Comparison of ENCODE assay signal across 9 mouse cellular contexts in the genomic region with DNA sequence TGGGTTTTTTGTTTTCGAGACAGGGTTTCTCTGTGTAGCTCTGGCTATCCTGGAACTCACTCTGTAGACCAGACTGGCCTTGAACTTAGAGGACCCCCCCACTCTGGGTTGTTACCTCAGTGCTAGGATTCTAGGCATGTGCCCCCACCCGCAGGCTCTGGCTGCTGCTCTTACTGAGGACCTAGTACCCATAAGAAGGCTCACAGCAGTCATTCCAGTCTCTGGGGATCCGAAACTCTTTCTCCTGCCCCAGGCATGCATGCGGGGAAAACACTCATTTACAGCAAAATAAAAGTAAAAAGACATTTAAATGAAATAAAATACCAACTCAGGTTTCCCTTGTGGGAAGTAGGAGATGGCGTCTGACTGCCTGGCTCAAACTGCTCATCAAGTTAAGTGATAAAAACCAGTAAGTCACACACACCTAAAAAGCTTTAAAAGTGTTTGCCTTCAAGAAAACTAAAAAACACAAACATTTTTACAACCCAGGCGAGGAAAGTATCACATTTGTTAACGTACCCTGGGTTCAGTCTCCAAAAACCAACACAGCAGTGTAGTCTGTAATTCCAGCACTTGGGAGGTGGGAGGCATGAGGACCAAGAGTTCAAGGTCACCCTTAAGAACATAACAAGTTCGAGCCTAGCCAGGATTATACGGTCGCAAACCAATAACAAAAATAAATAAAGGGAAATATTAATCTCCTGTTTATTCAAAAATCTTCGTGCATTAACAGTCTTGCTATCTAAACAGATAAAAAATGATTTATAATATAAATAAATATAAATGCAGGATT. TPM values are rescaled to one million over a fixed set of nuclear protein-coding genes. Genes with fewer than 3 reads are reported as not detected.
DNase-seq lines count a peak whose midpoint lies in the region; ATAC-seq and TF ChIP-seq lines count a peak whose summit lies in the region.
"Had no signal": no experiment of that assay in that cellular context is flagged by ENCODE, and none has a peak within 500 bp of the region (broad histone marks: within the 10 kb centered on the region; RNA-seq: fewer than 3 reads in every experiment).

No protein-coding gene starts in this region.

- no peak for TF ChIP-seq RAD21 in MEL (IDR thresholded peaks at IDR 0.05; ENCODE audit: low read depth, low read length)

- ATAC-seq in heart, embryonic 16.5 days (replicated peaks; ENCODE audit: extremely low read depth, insufficient read depth, low FRiP score) = no peak
- ATAC-seq in hindbrain, embryonic 11.5 days (ENCODE audit: low FRiP score) = no peak
- ATAC-seq in frontal cortex, adult (ENCODE audit: low TSS enrichment) = no peak

- no peak for DNase-seq in heart, postnatal 36 days
- DNase-seq in MEL (ENCODE audit: low read depth, low spot score) = no peak
- no peak for DNase-seq in hindbrain, embryonic 11.5 days (ENCODE audit: low spot score)
- DNase-seq in midbrain, embryonic 10.5 days (ENCODE audit: low spot score) = no peak
- no peak for DNase-seq in testis, postnatal 14 days (ENCODE audit: low spot score)
- DNase-seq in left cerebral cortex, postnatal 25 days (ENCODE audit: low spot score in 2 of 2) = no peak
- DNase-seq: thymus, adult 18-20 months had no signal

- no peak for TF ChIP-seq CTCF in MEL (IDR thresholded peaks at IDR 0.05 in 2 of 3, conservative IDR thresholded peaks at IDR 0.05 in 1 of 3; ENCODE audit: control insufficient read depth in 1 of 3, insufficient read depth in 1 of 3, low read depth in 2 of 3, low read length in 3 of 3, poor library complexity in 1 of 3, severe bottlenecking in 1 of 3)

- no peaks in the 10 kb centered on the region for H3K27me3 ChIP-seq in heart, embryonic 16.5 days (ENCODE audit: control insufficient read depth, insufficient read depth, low read length)
- H3K27me3 ChIP-seq in MEL (ENCODE audit: control insufficient read depth in 1 of 2, insufficient read depth in 2 of 2, low read length in 2 of 2) = no peaks in the 10 kb centered on the region
- no peaks in the 10 kb centered on the region for H3K27me3 ChIP-seq in hindbrain, embryonic 11.5 days (ENCODE audit: control insufficient read depth, insufficient read depth, low read length)
- H3K27me3 ChIP-seq in midbrain, embryonic 10.5 days (ENCODE audit: low read depth, poor library complexity, severe bottlenecking) = no peaks in the 10 kb centered on the region

- no peak; a peak in 1 of 4 replicates for TF ChIP-seq EP300 in MEL (IDR thresholded peaks at IDR 0.05; ENCODE audit: low read depth in 1 of 2, low read length in 2 of 2)

- peak overlapping the region; percentile 82 for H3K9ac ChIP-seq in heart, embryonic 16.5 days (ENCODE audit: low read length)
- peak overlapping the region; percentile 73 for H3K9ac ChIP-seq in MEL (ENCODE audit: control insufficient read depth, low read depth, low read length, poor library complexity, severe bottlenecking)
- peak overlapping the region; percentile 60 for H3K9ac ChIP-seq in hindbrain, embryonic 11.5 days (ENCODE audit: low read depth, low read length)

- intact Hi-C loops in heart, postnatal 36 days (cut with DNase I) = loop anchor here (5.0 kb wide), 1 partner anchor 185 kb away; a partner anchor contains a TSS
- intact Hi-C loops in left cerebral cortex, postnatal 25 days (cut with DNase I) = no loop called here

- peak overlapping the region; percentile 47 for H3K27ac ChIP-seq in heart, embryonic 16.5 days (ENCODE audit: low read length)
- no peak overlapping the region; the same call in 1 of the 2 replicates for H3K27ac ChIP-seq in MEL (ENCODE audit: control insufficient read depth, low read depth, low read length)
- H3K27ac ChIP-seq in hindbrain, embryonic 11.5 days (ENCODE audit: low read depth, low read length) = no peak overlapping the region
- peak overlapping the region; percentile 82 for H3K27ac ChIP-seq in midbrain, embryonic 10.5 days (replicated peaks)

- WGBS in heart, embryonic 16.5 days = 46% methylated on average over 11 of the region's 11 CpGs
- WGBS in hindbrain, embryonic 11.5 days = 56% methylated on average over 11 of the region's 11 CpGs
- 56% methylated on average over 11 of the region's 11 CpGs for WGBS in midbrain, embryonic 10.5 days

- H3K4me1 ChIP-seq in heart, embryonic 16.5 days (ENCODE audit: control insufficient read depth, insufficient read depth, low read length) = peaks cover 3% of the 10 kb centered on the region
- peaks cover 6 to 29% of the 10 kb centered on the region in 2 experiments for H3K4me1 ChIP-seq in MEL (ENCODE audit: control insufficient read depth in 1 of 2, insufficient read depth in 2 of 2, low read length in 2 of 2)
- no peaks in the 10 kb centered on the region for H3K4me1 ChIP-seq in hindbrain, embryonic 11.5 days (replicated peaks; ENCODE audit: control insufficient read depth, insufficient read depth, low read length)
- H3K4me1 ChIP-seq in midbrain, embryonic 10.5 days = peaks cover 26% of the 10 kb centered on the region

- H3K4me3 ChIP-seq in heart, embryonic 16.5 days (ENCODE audit: low read length) = peak overlapping the region; percentile 81
- H3K4me3 ChIP-seq in MEL (ENCODE audit: control insufficient read depth in 1 of 2, insufficient read depth in 1 of 2, low read depth in 2 of 2, low read length in 2 of 2) = peak overlapping the region; percentile 82
- peak overlapping the region; percentile 60 for H3K4me3 ChIP-seq in hindbrain, embryonic 11.5 days (ENCODE audit: low read depth, low read length)
- peak overlapping the region; percentile 80 for H3K4me3 ChIP-seq in midbrain, embryonic 10.5 days

- H3K4me2 ChIP-seq in heart, embryonic 16.5 days (ENCODE audit: low read depth, low read length) = peak overlapping the region; percentile 86
- H3K4me2 ChIP-seq in hindbrain, embryonic 11.5 days (replicated peaks; ENCODE audit: low read depth, low read length) = peak overlapping the region; percentile 74

- peaks cover 11% of the 10 kb centered on the region for H3K36me3 ChIP-seq in heart, embryonic 16.5 days (ENCODE audit: control insufficient read depth, insufficient read depth)
- peaks cover 4 to 9% of the 10 kb centered on the region in 2 experiments for H3K36me3 ChIP-seq in MEL (ENCODE audit: control insufficient read depth in 1 of 2, insufficient read depth in 2 of 2, low read length in 2 of 2)
- H3K36me3 ChIP-seq in hindbrain, embryonic 11.5 days (ENCODE audit: control insufficient read depth, insufficient read depth, low read length) = 0 out of 2 replicates have a peak, but pooled peaks cover 2% of the 10 kb centered on the region
- H3K36me3 ChIP-seq in midbrain, embryonic 10.5 days = peaks cover 20% of the 10 kb centered on the region

- TF ChIP-seq POLR2A in MEL (IDR thresholded peaks at IDR 0.05; ENCODE audit: control insufficient read depth in 1 of 2, insufficient read depth in 1 of 2, low read depth in 1 of 2, low read length in 2 of 2, poor library complexity in 1 of 2) = no peak

- H3K9me3 ChIP-seq in heart, embryonic 16.5 days (replicated peaks; ENCODE audit: control insufficient read depth, low read length) = no peaks in the 10 kb centered on the region
- no peaks in the 10 kb centered on the region for H3K9me3 ChIP-seq in MEL (replicated peaks; ENCODE audit: insufficient read depth, low read length)
- no peaks in the 10 kb centered on the region for H3K9me3 ChIP-seq in hindbrain, embryonic 11.5 days (ENCODE audit: control insufficient read depth, low read length)
- H3K9me3 ChIP-seq in midbrain, embryonic 10.5 days (replicated peaks) = no peaks in the 10 kb centered on the region

- H3K79me2 ChIP-seq in MEL (ENCODE audit: control insufficient read depth, insufficient read depth, low read length, poor library complexity) = peaks cover 21% of the 10 kb centered on the region

RNA-seq across cellular contexts. Expression of a gene that starts 1.1 kb away (rescaled TPM):
- 55.7 and 58.1 TPM in 2 replicates for polyA plus RNA-seq in heart, embryonic 16.5 days (2015; fragmentation: Nextera tagmentation; extraction: Ambion mirVana)
- 10 to 100 TPM; 35.5 to 38.8 TPM for total RNA-seq in heart, postnatal 36 days (2021)
- total RNA-seq in MEL (2012; rRNA removed) = 30.0 and 35.3 TPM in 2 replicates
- polyA plus RNA-seq in MEL (2012; ENCODE audit: insufficient read depth in 1 of 2, insufficient read length in 2 of 2, low read depth in 1 of 2, low replicate concordance in 2 of 2, missing spikeins in 1 of 2) = 10 to 100 TPM in 1 of 2 experiments, not detected in 1; 43.1 TPM
- polyA plus RNA-seq in hindbrain, embryonic 11.5 days (2014; fragmentation: Nextera tagmentation; extraction: Ambion mirVana) = 24.9 and 27.1 TPM in 2 replicates
- 24.9 and 25.8 TPM in 2 replicates for polyA plus RNA-seq in midbrain, embryonic 10.5 days (2016; fragmentation: Nextera tagmentation; extraction: Ambion mirVana)
- total RNA-seq in left cerebral cortex, postnatal 25 days (2021) = 10 to 100 TPM; 54.3 to 59.3 TPM

RNA-seq across cellular contexts. Expression of a gene that starts 14.3 kb away (rescaled TPM):
- 41.5 and 42.0 TPM in 2 replicates for polyA plus RNA-seq in heart, embryonic 16.5 days (2015; fragmentation: Nextera tagmentation; extraction: Ambion mirVana)
- total RNA-seq in heart, postnatal 36 days (2021) = 10 to 100 TPM; 47.3 to 53.8 TPM
- 42.0 and 52.0 TPM in 2 replicates for total RNA-seq in MEL (2012; rRNA removed)
- 10 to 100 TPM in 1 of 2 experiments, not detected in 1; 62.9 TPM for polyA plus RNA-seq in MEL (2012; ENCODE audit: insufficient read depth in 1 of 2, insufficient read length in 2 of 2, low read depth in 1 of 2, low replicate concordance in 2 of 2, missing spikeins in 1 of 2)
- polyA plus RNA-seq in hindbrain, embryonic 11.5 days (2014; fragmentation: Nextera tagmentation; extraction: Ambion mirVana) = 14.2 and 17.7 TPM in 2 replicates
- 18.5 and 20.6 TPM in 2 replicates for polyA plus RNA-seq in midbrain, embryonic 10.5 days (2016; fragmentation: Nextera tagmentation; extraction: Ambion mirVana)
- 10 to 100 TPM; 17.6 to 19.4 TPM for total RNA-seq in left cerebral cortex, postnatal 25 days (2021)

RNA-seq across cellular contexts. Expression of a gene that starts 23.2 kb away (rescaled TPM):
- 15.4 and 18.8 TPM in 2 replicates for polyA plus RNA-seq in heart, embryonic 16.5 days (2015; fragmentation: Nextera tagmentation; extraction: Ambion mirVana)
- total RNA-seq in heart, postnatal 36 days (2021) = 10 to 100 TPM; 18.0 to 21.3 TPM
- 24.0 and 28.6 TPM in 2 replicates for total RNA-seq in MEL (2012; rRNA removed)
- polyA plus RNA-seq in MEL (2012; ENCODE audit: insufficient read depth in 1 of 2, insufficient read length in 2 of 2, low read depth in 1 of 2, low replicate concordance in 2 of 2, missing spikeins in 1 of 2) = 10 to 100 TPM in 1 of 2 experiments, not detected in 1; 59.9 TPM
- polyA plus RNA-seq in hindbrain, embryonic 11.5 days (2014; fragmentation: Nextera tagmentation; extraction: Ambion mirVana) = 24.7 and 25.1 TPM in 2 replicates
- polyA plus RNA-seq in midbrain, embryonic 10.5 days (2016; fragmentation: Nextera tagmentation; extraction: Ambion mirVana) = 34.1 and 35.4 TPM in 2 replicates
- total RNA-seq in left cerebral cortex, postnatal 25 days (2021) = 10 to 100 TPM; 76.5 to 88.6 TPM

RNA-seq across cellular contexts. Expression of a gene that starts 23.3 kb away (rescaled TPM):
- 84.4 and 86.2 TPM in 2 replicates for polyA plus RNA-seq in heart, embryonic 16.5 days (2015; fragmentation: Nextera tagmentation; extraction: Ambion mirVana)
- 10 to 100 TPM; 80.1 to 85.7 TPM for total RNA-seq in heart, postnatal 36 days (2021)
- 138 and 157 TPM in 2 replicates for total RNA-seq in MEL (2012; rRNA removed)
- 100 to 1,000 TPM; 106 to 199 TPM for polyA plus RNA-seq in MEL (2012; ENCODE audit: insufficient read depth in 1 of 2, insufficient read length in 2 of 2, low read depth in 1 of 2, low replicate concordance in 2 of 2, missing spikeins in 1 of 2)
- 93.3 and 105 TPM in 2 replicates for polyA plus RNA-seq in hindbrain, embryonic 11.5 days (2014; fragmentation: Nextera tagmentation; extraction: Ambion mirVana)
- polyA plus RNA-seq in midbrain, embryonic 10.5 days (2016; fragmentation: Nextera tagmentation; extraction: Ambion mirVana) = 106 and 107 TPM in 2 replicates
- total RNA-seq in left cerebral cortex, postnatal 25 days (2021) = 10 to 100 TPM; 52.2 to 56.2 TPM

Comparison
In these comparisons a context has a peak if more than half of its experiments do, and no peak if none do; other contexts are left out.
1. H3K27ac ChIP-seq: peak in heart, embryonic 16.5 days (single experiment) and midbrain, embryonic 10.5 days (single experiment); none in MEL (single experiment) and hindbrain, embryonic 11.5 days (single experiment).
2. Peak in every context shown above with its lines, with median percentiles within 50 percentile points of each other: H3K4me3 ChIP-seq and H3K9ac ChIP-seq.